Mouse (Mus musculus): ENCODE data around the gene Mgp.

Mgp gene

GRCm38 (mm10) chr6:136854361-136854781 is 21.3 kb downstream of the Mgp start:
- in situ Hi-C loops (cut with MboI, MseI): no loop called here

- in situ Hi-C loops (cut with MboI, MseI): no loop called here
These were observed 22.9 kb downstream of the Mgp start for GRCm38 (mm10) chr6:136852762-136853161.

GRCm38 (mm10) chr6:136852348-136852747 is 23.3 kb downstream of the Mgp start:
- in situ Hi-C loops (cut with MboI, MseI): no loop called here

GRCm38 (mm10) chr6:136850267-136850666 is 25.4 kb downstream of the Mgp start:
- in situ Hi-C loops (cut with MboI, MseI): no loop called here

GRCm38 (mm10) chr6:136848971-136849370 is 26.7 kb downstream of the Mgp start:
- in situ Hi-C loops (cut with MboI, MseI): no loop called here

GRCm38 (mm10) chr6:136848399-136848798 is 27.2 kb downstream of the Mgp start:
- in situ Hi-C loops (cut with MboI, MseI): no loop called here

GRCm38 (mm10) chr6:136847790-136848189 is 27.8 kb downstream of the Mgp start:
- in situ Hi-C loops (cut with MboI, MseI): no loop called here

- in situ Hi-C loops (cut with MboI, MseI): no loop called here
These were observed 28.4 kb downstream of the Mgp start for GRCm38 (mm10) chr6:136847267-136847666.

- in situ Hi-C loops (cut with MboI, MseI): no loop called here
These were observed 29.7 kb downstream of the Mgp start for GRCm38 (mm10) chr6:136845706-136846480.

- in situ Hi-C loops (cut with MboI, MseI): no loop called here
These were observed 30.7 kb downstream of the Mgp start for GRCm38 (mm10) chr6:136844903-136845302.

GRCm38 (mm10) chr6:136837323-136837722 is 38.3 kb downstream of the Mgp start:
- in situ Hi-C loops (cut with MboI, MseI): loop anchor here in 1 of 2 experiments (5.0 kb wide), 1 partner anchor 90 kb away; no protein-coding TSS in a partner anchor

- in situ Hi-C loops (cut with MboI, MseI): loop anchor here in 1 of 2 experiments (5.0 kb wide), 1 partner anchor 88 kb away; no protein-coding TSS in a partner anchor
These were observed 40.3 kb downstream of the Mgp start, which contains the start of gene Smco3 for GRCm38 (mm10) chr6:136835352-136835751. Gene Smco3, minus strand, starts transcription at chr6:136835452.

GRCm38 (mm10) chr6:136831712-136832111 is 43.9 kb downstream of the Mgp start:
- in situ Hi-C loops (cut with MboI, MseI): loop anchor here in 1 of 2 experiments (5.0 kb wide), 1 partner anchor 91 kb away; the partner anchor contains the start of genes Erp27 and Pde6h

GRCm38 (mm10) chr6:136828681-136829080 is 46.9 kb downstream of the Mgp start:
- in situ Hi-C loops (cut with MboI, MseI): no loop called here

GRCm38 (mm10) chr6:136827881-136828561 is 47.6 kb downstream of the Mgp start, which contains the start of gene Wbp11:
Gene Wbp11, minus strand, starts transcription at chr6:136828233.
- in situ Hi-C loops (cut with MboI, MseI): no loop called here

GRCm38 (mm10) chr6:136827516-136827880 is 48.1 kb downstream of the Mgp start, which contains the start of gene BC049715:
Gene BC049715, plus strand, starts transcription at chr6:136827626.
- in situ Hi-C loops (cut with MboI, MseI): no loop called here

GRCm38 (mm10) chr6:136827116-136827515 is 48.5 kb downstream of the Mgp start:
- in situ Hi-C loops (cut with MboI, MseI): no loop called here

GRCm38 (mm10) chr6:136824987-136825386 is 50.6 kb downstream of the Mgp start:
- in situ Hi-C loops (cut with MboI, MseI): loop anchor here in 1 of 2 experiments (25.0 kb wide), 1 partner anchor 912 kb away; the partner anchor contains the start of gene Strap
